Mouse (Mus musculus) MN1 (cell line): ENCODE results near the gene Crp.
A peak's percentile ranks its signal among the peaks of the same experiment; 100 is the strongest.

Experiments used
- DNase-seq: peaks from one replicate; pipeline ENCODE4 v3.0.0-alpha.2; 2016; ENCODE audit warnings: low spot score

Gene Crp

DNA sequence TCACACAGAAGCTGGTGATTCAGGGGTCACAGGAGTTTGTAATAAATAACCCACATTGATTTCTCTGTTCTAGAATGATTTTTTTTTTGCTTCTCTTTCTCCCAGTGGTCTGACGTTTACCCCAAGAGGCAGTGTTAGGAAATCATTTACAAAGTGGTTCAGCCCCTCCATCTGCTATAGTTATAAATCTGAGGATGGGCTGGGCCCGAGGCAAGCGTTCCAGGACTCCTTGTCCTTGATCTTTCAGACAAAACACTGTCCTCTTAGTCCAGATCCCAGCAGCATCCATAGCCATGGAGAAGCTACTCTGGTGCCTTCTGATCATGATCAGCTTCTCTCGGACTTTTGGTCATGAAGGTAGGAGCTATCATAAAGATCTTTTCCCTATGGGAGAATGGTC lies at the start of gene Crp:
Gene Crp (plus strand): TSS at position 212 of the 400 bp plus-strand sequence.
- DNase-seq = no peak

DNA sequence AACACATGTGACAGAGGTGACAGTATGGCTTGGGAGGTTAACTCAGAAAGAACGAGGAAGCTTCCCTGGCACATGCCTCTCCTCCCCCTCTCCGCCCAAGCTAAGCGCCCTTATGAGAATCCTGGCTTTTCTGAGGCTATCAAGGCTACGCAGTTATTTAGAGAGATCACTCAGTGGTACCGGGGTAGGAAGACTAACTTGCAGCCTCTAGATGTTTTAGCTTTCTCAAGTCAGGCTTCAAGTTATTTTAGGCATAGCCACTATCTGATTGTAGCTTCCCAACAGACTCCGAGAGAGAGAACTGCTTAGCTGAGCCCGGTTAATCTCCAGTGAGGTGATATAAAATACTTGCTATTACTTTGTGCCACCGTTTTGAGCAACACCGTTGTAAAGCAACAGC lies 48.5 kb upstream of the Crp start:
- DNase-seq = no peak

- DNase-seq = no peak
These were observed 47.2 kb upstream of the Crp start for GRCm38 (mm10) chr1:172650519-172651287.

DNA sequence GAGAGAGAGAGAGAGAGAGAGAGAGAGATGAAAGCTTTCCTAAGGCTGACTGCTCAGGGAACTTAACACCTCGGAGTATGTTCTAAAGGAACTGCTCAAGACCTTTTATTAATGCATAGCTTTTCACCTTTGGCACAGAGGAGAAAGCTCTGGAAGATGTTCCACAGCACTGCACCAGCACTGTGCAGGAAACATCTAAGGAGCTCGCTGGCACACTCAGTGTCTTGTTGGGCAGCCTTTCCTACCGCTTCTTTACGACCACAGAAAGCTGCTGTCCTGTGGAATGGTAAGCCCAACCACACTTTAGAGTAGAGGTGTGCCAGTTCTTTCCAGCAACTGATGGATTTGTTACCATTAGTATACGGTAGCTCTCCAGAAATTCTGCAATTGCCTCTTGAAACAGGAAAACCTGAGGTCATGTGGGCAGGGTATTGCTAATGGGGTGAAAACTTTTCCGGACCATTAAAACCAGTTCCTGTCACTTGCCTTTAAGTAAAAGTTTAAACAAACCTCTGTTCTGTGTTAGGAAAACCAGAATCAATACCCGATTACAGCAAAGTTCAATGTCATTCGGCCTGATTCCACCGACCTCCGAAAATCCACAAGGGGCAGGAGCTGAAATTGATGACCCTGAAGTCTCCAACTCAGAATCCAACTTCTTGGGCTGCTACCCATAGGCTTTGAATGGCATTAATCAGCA lies 46.4 kb upstream of the Crp start:
- DNase-seq = no peak

DNA sequence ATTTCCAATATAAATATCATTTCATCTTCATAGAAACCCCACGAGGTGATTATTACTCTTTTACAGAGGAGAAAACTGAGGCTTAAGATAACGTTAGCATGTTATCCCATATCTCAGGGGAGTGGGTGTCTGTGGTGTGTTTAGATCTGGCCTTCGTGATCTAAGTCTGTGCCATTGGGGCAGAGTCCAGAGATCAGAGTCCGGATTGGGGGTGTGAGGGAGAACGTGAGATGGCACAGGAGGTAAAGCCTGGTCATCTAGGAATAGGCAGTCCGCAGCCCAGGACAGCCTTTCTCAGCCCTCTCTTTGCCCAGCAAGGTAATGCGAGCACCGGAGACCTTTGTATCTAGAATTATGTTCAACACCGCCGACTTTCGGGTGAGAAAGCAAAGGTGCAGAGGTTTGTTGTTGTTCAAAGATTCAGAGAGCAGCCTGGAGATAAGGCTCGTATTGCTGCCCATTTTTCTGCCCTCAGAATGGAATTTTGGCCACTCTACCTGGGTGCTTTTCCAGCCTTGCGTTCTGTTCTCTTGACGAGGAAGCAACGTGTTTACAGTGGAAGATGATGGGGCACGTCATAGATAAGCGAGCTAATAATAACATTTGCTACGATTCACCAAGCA lies 45.7 kb upstream of the Crp start:
- no peak for DNase-seq

GRCm38 (mm10) chr1:172653900-172654299 lies 44.0 kb upstream of the Crp start:
- DNase-seq = no peak

GRCm38 (mm10) chr1:172657266-172657665 lies 40.6 kb upstream of the Crp start:
- no peak for DNase-seq

DNA sequence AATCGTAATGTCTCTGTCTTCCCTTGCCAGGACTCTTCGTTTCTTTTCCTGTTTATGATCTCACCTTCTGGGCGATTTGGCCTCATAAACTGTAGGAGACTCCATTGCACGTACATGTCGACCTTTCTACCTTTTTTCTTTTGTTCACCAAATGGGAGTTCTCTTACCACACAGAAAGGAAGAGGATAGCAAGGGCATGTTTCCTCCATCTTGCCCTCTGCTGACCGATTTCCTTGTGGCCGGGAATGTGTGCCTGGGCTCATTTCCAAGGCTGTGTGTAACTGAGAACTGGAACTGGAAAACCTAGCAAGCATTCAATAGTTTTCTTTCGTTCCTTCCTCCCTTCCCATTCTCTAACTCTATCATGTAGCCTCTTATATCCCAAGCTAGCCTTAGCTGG lies 38.2 kb upstream of the Crp start:
- DNase-seq = no peak

DNA sequence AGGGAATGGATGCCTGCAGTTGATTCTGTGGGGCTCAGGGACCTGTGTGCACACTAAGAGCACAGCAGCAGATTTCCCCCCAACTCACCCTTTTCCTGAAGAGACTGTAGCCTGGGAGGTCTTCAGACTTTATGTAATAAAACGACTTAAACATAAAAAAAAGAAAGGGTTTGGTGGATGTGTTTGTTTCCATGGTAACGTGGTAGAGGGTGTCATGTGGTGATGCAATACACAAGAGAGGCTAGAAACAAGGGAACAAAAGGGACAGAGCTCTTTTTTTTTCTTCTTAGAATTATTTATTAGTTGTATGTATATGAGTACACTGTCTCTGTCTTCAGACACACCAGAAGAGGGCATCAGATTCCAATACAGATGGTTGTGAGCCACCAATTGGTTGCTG lies 32.4 kb upstream of the Crp start:
- DNase-seq = no peak

DNA sequence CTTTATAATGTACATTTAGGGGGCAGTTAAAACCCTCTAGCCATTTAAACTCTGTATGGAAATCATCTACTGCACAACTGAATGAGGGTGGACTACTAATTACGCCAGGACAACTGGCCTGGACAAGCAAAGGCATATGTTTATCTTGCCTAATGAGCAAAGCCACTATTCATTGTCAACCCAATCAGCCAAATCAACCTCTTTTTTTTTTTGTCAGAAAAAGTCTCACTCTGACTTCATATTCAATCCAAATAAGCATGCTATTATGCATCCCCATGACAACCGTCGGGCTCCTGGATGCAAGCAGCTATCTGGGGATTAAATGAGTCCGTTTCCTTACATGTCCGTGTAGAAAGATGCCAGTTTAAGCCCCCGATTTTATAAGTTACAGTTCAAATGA lies 30.3 kb upstream of the Crp start:
- no peak for DNase-seq

DNA sequence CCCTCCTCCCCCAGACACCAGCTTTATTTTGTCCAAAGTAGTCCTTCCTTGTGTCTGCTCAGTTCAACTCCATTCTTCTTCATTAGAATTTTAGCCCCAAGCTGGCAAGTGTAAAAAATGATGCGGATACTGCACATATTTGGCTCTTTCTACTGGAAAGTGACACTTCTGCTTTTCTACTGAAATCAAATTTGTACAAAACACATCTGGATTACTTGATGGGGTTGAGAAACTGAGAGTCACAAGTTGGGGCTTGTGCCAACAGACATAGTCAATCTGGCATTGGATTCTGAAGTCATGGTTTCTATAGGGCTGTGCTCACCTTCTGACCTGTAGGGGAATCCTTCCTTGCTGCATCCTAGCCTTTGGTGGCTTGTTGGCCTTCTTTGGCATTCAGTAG lies 27.1 kb upstream of the Crp start:
- DNase-seq = no peak

DNA sequence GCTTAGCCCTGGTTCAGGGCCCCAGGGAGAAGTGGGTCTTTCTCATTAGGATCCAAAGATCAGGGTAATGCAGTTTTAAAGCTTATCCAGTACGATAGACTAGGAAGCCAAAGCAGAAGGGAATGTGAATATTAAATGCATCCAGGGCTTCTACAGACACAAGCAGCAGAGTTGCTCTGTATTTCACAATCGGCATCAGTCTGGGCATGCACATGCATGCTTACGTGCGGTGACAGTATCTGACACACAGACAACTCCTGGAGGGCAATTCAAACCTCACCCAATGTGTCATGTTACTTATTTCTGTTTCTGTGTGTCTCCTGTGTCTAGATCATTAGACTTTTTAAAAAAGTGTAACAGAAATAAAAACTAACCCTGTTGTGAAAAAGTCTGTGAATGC lies 17.1 kb upstream of the Crp start:
- no peak for DNase-seq

DNA sequence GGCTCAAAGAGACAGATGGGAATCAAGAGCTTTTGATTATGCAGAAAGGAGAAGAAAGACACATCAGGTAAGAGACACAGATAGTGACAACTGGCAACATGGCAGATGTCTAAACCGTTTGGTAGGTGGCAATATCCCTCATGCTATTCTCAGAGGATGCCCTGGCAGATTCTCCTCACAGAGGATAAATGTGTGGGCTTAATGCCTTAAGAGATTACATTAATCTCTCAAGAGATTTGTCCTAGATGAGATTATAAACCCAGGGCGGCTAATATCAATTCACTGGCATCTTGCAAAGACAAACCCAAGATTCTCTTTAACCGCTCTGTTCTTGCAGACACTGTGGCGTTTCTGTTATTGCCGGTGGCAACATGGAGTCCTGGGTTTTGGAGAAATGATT lies 14.3 kb upstream of the Crp start:
- DNase-seq = no peak

GRCm38 (mm10) chr1:172683957-172684356 lies 13.9 kb upstream of the Crp start:
- DNase-seq = no peak

DNA sequence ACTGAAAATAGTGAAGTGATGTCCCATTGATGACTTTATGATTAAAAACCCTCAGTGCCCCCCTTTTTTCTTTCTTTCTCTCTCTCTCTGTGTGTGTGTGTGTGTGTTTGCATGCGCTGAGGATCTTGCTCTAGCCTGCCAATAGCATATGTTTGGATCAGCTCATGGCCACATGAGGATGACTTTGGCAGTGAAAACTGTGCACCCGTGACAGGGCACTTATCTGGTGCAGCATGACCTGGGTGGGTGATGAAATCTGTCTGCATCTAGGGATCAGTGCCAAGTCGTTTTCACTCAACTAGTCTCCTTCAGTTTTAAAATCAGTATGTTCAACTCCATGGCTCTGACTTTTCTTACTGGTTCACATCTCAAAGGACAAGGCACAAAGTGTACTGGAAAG lies 12.7 kb upstream of the Crp start:
- DNase-seq = no peak

DNA sequence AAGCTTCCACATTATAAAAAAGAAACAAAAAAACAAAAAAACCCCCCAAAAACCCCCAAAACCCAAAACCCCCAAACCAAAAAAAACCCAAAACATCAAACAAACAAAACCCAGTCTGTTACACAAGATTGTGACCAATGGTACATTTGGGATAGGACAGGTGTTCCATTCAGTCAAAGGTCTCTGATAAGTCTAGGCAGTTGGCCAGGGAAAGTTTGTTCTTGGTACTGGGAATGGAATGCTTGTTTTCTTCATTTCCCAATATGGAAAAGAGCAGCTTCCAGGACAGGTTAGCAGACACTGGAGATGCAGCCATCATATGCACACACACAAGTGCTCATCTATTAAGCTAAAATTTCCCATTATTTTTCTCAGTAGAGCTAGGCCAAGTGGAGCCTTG lies 433 bp upstream of the Crp start:
- no peak for DNase-seq

- DNase-seq = no peak
These were observed 3.0 kb downstream of the Crp start for GRCm38 (mm10) chr1:172700814-172701213.

GRCm38 (mm10) chr1:172701381-172701780 lies 3.5 kb downstream of the Crp start:
- DNase-seq = no peak

GRCm38 (mm10) chr1:172701901-172702300 lies 4.0 kb downstream of the Crp start:
- DNase-seq = no peak

DNA sequence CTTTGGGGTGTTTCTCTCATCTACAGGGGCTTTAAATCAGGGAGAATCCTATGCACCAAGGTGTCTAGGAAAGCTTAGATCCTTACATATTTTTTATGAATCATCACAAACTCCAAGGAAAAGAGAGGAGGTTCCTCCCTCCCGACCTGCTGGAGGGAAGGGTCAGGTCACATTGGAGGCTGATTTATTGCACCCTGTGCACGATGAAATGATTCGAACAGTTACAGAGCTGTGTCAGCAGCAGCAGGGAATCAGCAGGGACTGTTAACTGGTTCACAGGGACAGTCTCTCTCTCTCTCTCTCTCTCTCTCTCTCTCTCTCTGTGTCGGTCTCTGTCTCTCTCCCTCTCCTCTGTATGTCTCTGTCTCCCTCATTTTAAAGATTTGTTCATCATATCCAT lies 6.9 kb downstream of the Crp start:
- DNase-seq = no peak

DNA sequence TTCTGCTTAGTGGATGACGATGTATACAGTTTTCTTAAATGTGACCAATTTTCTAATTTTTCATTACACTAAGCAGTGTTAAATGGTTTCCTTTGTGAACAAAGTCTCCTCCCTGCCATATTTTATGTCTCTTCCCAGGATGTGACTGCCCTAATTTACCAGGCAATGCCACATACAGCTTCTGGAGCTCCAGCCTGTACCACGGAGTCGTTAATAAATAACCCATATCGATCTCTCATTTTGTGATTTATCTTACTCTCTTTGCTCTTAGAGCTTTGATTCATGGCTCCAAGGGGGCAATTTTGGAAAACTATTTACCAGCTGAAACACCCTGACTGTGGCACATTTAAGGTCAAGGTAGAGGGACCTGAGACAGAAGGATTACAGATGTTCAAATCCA lies 8.4 kb downstream of the Crp start:
- DNase-seq = no peak

DNA sequence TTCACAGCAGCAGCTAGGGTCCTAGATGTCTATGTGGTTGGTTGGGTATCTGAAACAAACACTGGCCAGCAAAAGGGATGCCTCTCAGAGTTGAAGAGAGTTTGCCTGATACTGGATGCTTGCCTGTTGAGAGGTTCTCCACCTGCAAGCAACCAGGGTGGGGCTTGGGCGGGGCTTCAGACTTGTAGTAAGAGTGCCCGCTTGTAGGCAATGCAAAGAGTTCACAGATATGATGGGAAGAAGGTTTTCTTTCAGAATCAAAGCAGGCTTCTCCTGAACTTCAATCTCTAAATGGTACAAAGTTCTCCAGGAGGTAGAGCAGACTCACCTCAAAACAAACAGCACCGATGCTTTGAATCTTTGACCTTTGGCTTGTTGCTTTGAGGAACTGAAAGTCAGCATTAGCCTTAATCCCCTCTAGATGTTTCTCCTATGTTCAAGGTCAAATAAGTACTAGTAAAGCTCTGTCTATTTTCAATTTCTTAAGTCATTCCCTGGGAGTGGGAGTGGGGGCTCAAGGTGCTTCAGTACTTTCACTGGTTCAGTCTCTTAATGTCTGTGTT lies 12.0 kb downstream of the Crp start:
- no peak for DNase-seq

- peak; percentile 4 for DNase-seq
These were observed 13.5 kb downstream of the Crp start for GRCm38 (mm10) chr1:172711396-172711795.
